In the genomic region with DNA sequence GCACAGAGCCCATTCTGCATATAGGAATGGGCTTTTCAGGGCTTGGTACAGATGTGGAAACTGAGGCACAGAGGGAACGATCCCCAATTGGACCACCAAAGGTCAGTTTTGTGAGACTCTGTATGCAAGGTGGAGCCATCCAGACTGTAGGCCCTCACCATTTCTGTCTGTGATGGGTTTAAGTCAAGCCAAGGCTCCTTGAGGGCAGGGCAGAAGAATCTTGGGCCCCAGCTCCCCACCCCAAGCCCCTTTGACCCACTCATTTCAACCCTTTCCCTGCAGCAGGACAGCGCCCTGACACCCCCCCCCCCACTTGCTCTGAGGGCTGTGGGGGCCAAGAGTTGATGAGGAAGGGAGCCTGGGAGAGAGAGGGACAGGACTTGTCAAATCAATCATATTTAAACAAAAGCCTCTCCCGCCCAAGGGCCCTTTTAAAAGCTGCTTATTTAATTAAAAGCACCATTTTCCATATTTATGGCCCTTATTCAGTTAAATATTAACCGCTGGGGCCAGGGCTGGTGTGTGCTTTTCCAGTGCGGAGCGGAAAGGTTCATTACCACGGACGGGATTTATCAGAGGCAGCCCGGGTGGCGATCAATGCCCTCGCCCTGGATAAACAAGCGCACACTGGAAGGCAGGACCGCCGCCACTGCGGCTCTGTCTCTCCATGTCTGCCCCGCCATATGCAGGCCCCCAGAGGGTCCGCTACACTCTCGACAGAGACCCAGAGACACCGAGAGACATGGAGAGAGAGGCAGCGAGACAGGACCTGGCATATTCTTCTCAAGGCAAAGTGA, we compare ENCODE assay signal across 18 mouse cellular contexts.
DNase-seq lines count a peak whose midpoint lies in the region; ATAC-seq and TF ChIP-seq lines count a peak whose summit lies in the region.
"Had no signal": no experiment of that assay in that cellular context is flagged by ENCODE, and none has a peak within 500 bp of the region (broad histone marks: within the 10 kb centered on the region; RNA-seq: fewer than 3 reads in every experiment).

No protein-coding gene starts in this region.

- H3K27ac ChIP-seq in liver, embryonic 11.5 days (ENCODE audit: low read depth, low read length) = no peak overlapping the region
- no peak overlapping the region for H3K27ac ChIP-seq in intestine, embryonic 16.5 days (ENCODE audit: low read length)
- peak overlapping the region; percentile 51 for H3K27ac ChIP-seq in midbrain, embryonic 15.5 days
- H3K27ac ChIP-seq: hindbrain, embryonic 15.5 days; macrophage had no signal

- H3K36me3 ChIP-seq in liver, embryonic 11.5 days (ENCODE audit: control insufficient read depth, insufficient read depth, low read length) = no peaks in the 10 kb centered on the region
- H3K36me3 ChIP-seq in intestine, embryonic 16.5 days (ENCODE audit: control insufficient read depth, insufficient read depth, low read length) = no peaks in the 10 kb centered on the region
- H3K36me3 ChIP-seq in midbrain, embryonic 15.5 days (replicated peaks) = no peaks in the 10 kb centered on the region
- H3K36me3 ChIP-seq: heart, embryonic 12.5 days; hindbrain, embryonic 15.5 days had no signal

- no peak overlapping the region for H3K9ac ChIP-seq in liver, embryonic 11.5 days (ENCODE audit: low read depth, low read length)
- peak overlapping the region; percentile 43; the same call in 1 of the 2 replicates for H3K9ac ChIP-seq in intestine, embryonic 16.5 days (ENCODE audit: low read depth, low read length)
- H3K9ac ChIP-seq in midbrain, embryonic 15.5 days = 0 out of 2 replicates have a peak overlapping the region, but pooled peaks have one; percentile 2
- H3K9ac ChIP-seq: forebrain, postnatal 0 days; heart, embryonic 12.5 days; hindbrain, embryonic 15.5 days had no signal

- H3K9me3 ChIP-seq in liver, embryonic 11.5 days (ENCODE audit: control insufficient read depth, low read length) = no peaks in the 10 kb centered on the region
- H3K9me3 ChIP-seq in intestine, embryonic 16.5 days (ENCODE audit: control insufficient read depth, low read length) = no peaks in the 10 kb centered on the region
- H3K9me3 ChIP-seq in midbrain, embryonic 15.5 days = no peaks in the 10 kb centered on the region
- H3K9me3 ChIP-seq: heart, embryonic 12.5 days; hindbrain, embryonic 15.5 days had no signal

- TF ChIP-seq CTCF in brain, embryonic 14.5 days (IDR thresholded peaks at IDR 0.05; ENCODE audit: borderline replicate concordance, extremely low read depth, insufficient read depth, insufficient read length) = no peak

- TF ChIP-seq POLR2A in brain, embryonic 14.5 days (IDR thresholded peaks at IDR 0.05; ENCODE audit: borderline replicate concordance, extremely low read depth, insufficient read depth, insufficient read length, poor library complexity, severe bottlenecking) = no peak

- intact Hi-C loops in gastrocnemius, postnatal 36 days (cut with DNase I) = no loop called here

- no peaks in the 10 kb centered on the region; the same call in 1 of the 2 replicates for H3K4me1 ChIP-seq in liver, embryonic 11.5 days (replicated peaks; ENCODE audit: control insufficient read depth, insufficient read depth, low read length)
- peaks cover 9% of the 10 kb centered on the region for H3K4me1 ChIP-seq in intestine, embryonic 16.5 days (ENCODE audit: control insufficient read depth, insufficient read depth, low read length)
- peaks cover 40% of the 10 kb centered on the region for H3K4me1 ChIP-seq in midbrain, embryonic 15.5 days

- no peak for ATAC-seq in liver, embryonic 11.5 days (replicated peaks; ENCODE audit: low FRiP score)
- peak; percentile 91 for ATAC-seq in intestine, embryonic 16.5 days
- ATAC-seq in midbrain, embryonic 15.5 days (replicated peaks) = no peak
- ATAC-seq: forebrain, postnatal 0 days had no signal

- WGBS in liver, embryonic 11.5 days = 44% methylated on average over 20 of the region's 20 CpGs
- 22% methylated on average over 20 of the region's 20 CpGs for WGBS in intestine, embryonic 16.5 days
- 29% methylated on average over 20 of the region's 20 CpGs for WGBS in midbrain, embryonic 15.5 days

- no peak overlapping the region for H3K4me2 ChIP-seq in liver, embryonic 11.5 days
- peak overlapping the region; percentile 47 for H3K4me2 ChIP-seq in intestine, embryonic 16.5 days (ENCODE audit: low read depth, low read length)
- H3K4me2 ChIP-seq in midbrain, embryonic 15.5 days = no peak overlapping the region
- H3K4me2 ChIP-seq: heart, embryonic 12.5 days; hindbrain, embryonic 15.5 days had no signal

- H3K27me3 ChIP-seq in liver, embryonic 11.5 days (replicated peaks; ENCODE audit: control insufficient read depth, insufficient read depth, low read length) = peaks cover 11% of the 10 kb centered on the region; the same call in 1 of the 2 replicates
- H3K27me3 ChIP-seq in intestine, embryonic 16.5 days (replicated peaks; ENCODE audit: control insufficient read depth, insufficient read depth, low read length) = peaks cover 3% of the 10 kb centered on the region; the same call in 1 of the 2 replicates
- H3K27me3 ChIP-seq in midbrain, embryonic 15.5 days (replicated peaks) = 0 out of 2 replicates have a peak, but pooled peaks cover 7% of the 10 kb centered on the region
- H3K27me3 ChIP-seq: hindbrain, embryonic 15.5 days had no signal

- H3K4me3 ChIP-seq in liver, embryonic 11.5 days (ENCODE audit: low read depth, low read length) = no peak overlapping the region
- no peak overlapping the region for H3K4me3 ChIP-seq in intestine, embryonic 16.5 days (ENCODE audit: low read length)
- no peak overlapping the region for H3K4me3 ChIP-seq in midbrain, embryonic 15.5 days
- H3K4me3 ChIP-seq: heart, embryonic 12.5 days; hindbrain, embryonic 15.5 days had no signal

- peak; percentile 41 for DNase-seq in liver
- DNase-seq in liver, embryonic 11.5 days (ENCODE audit: low spot score) = no peak
- peak; percentile 32 for DNase-seq in brain, embryonic 14.5 days (ENCODE audit: low read depth)
- DNase-seq in testis, postnatal 10 days (ENCODE audit: low spot score) = no peak
- DNase-seq in heart, adult 9 months (ENCODE audit: low spot score in 2 of 2) = no peak
- no peak for DNase-seq in gastrocnemius, postnatal 36 days
- DNase-seq: adrenal gland, adult 8-10 months; cerebellum, adult 9-11 months; forebrain, postnatal 0 days; gastrocnemius, postnatal 25 days; kidney, postnatal 10 days; spleen, adult 18-20 months; thymus, adult 18-20 months had no signal

Comparison
In these comparisons a context has a peak if more than half of its experiments do, and no peak if none do; other contexts are left out.
1. DNase-seq: peak in liver (single experiment) and brain, embryonic 14.5 days (single experiment); none in liver, embryonic 11.5 days (single experiment), testis, postnatal 10 days (single experiment), heart, adult 9 months (0 of 2) and gastrocnemius, postnatal 36 days (0 of 2).